8 mouse cellular contexts compared by ENCODE assay signal in genomic region chr10:79983205-79983604, GRCm38 (mm10). TPM values are rescaled to one million over a fixed set of nuclear protein-coding genes. Genes with fewer than 3 reads are reported as not detected.
A peak's percentile ranks its signal among the peaks of the same experiment; 100 is the strongest.
DNase-seq lines count a peak whose midpoint lies in the region; ATAC-seq lines count a peak whose summit lies in the region.

No protein-coding gene starts in this region.

- H3K9me3 ChIP-seq in lung, embryonic 16.5 days (ENCODE audit: control insufficient read depth, low read length) = no peaks in the 10 kb centered on the region
- H3K9me3 ChIP-seq in embryonic facial prominence, embryonic 15.5 days (replicated peaks) = no peaks in the 10 kb centered on the region
- H3K9me3 ChIP-seq in intestine, embryonic 16.5 days (ENCODE audit: control insufficient read depth, low read length) = no peaks in the 10 kb centered on the region
- H3K9me3 ChIP-seq in neural tube, embryonic 15.5 days (replicated peaks) = no peaks in the 10 kb centered on the region

- H3K27me3 ChIP-seq in lung, embryonic 16.5 days (ENCODE audit: control insufficient read depth, insufficient read depth, low read depth, low read length) = no peaks in the 10 kb centered on the region
- H3K27me3 ChIP-seq in embryonic facial prominence, embryonic 15.5 days = no peaks in the 10 kb centered on the region
- no peaks in the 10 kb centered on the region for H3K27me3 ChIP-seq in intestine, embryonic 16.5 days (replicated peaks; ENCODE audit: control insufficient read depth, insufficient read depth, low read length)
- H3K27me3 ChIP-seq in neural tube, embryonic 15.5 days (replicated peaks) = peaks cover 12% of the 10 kb centered on the region

- peaks cover 38% of the 10 kb centered on the region for H3K4me1 ChIP-seq in lung, embryonic 16.5 days (replicated peaks; ENCODE audit: control insufficient read depth, insufficient read depth, low read length)
- H3K4me1 ChIP-seq in embryonic facial prominence, embryonic 15.5 days = peaks cover 58% of the 10 kb centered on the region
- peaks cover 38% of the 10 kb centered on the region for H3K4me1 ChIP-seq in intestine, embryonic 16.5 days (ENCODE audit: control insufficient read depth, insufficient read depth, low read length)
- H3K4me1 ChIP-seq in neural tube, embryonic 15.5 days = peaks cover 58% of the 10 kb centered on the region

- peak overlapping the region; percentile 32; the same call in 1 of the 2 replicates for H3K27ac ChIP-seq in lung, embryonic 16.5 days (ENCODE audit: low read length)
- H3K27ac ChIP-seq in embryonic facial prominence, embryonic 15.5 days (replicated peaks) = peak overlapping the region; percentile 99
- H3K27ac ChIP-seq in intestine, embryonic 16.5 days (ENCODE audit: low read length) = peak overlapping the region; percentile 96; the same call in 1 of the 2 replicates
- H3K27ac ChIP-seq in neural tube, embryonic 15.5 days (replicated peaks) = peak overlapping the region; percentile 98

- WGBS in lung, embryonic 16.5 days = 66% methylated on average over 5 of the region's 5 CpGs
- 71% methylated on average over 5 of the region's 5 CpGs for WGBS in embryonic facial prominence, embryonic 15.5 days
- 71% methylated on average over 5 of the region's 5 CpGs for WGBS in intestine, embryonic 16.5 days
- 77% methylated on average over 5 of the region's 5 CpGs for WGBS in neural tube, embryonic 15.5 days

- no peak for DNase-seq in lung, postnatal 4 days
- no peak for DNase-seq in embryo, embryonic 9.5 days (ENCODE audit: extremely low spot score)
- DNase-seq in T-cell, adult 2 months (ENCODE audit: low spot score) = no peak
- DNase-seq in urinary bladder, postnatal 25 days (ENCODE audit: low spot score) = no peak

- H3K4me2 ChIP-seq in lung, embryonic 16.5 days (ENCODE audit: low read depth, low read length) = peak overlapping the region; percentile 95
- H3K4me2 ChIP-seq in embryonic facial prominence, embryonic 15.5 days (replicated peaks) = peak overlapping the region; percentile 93
- peak overlapping the region; percentile 88 for H3K4me2 ChIP-seq in intestine, embryonic 16.5 days (ENCODE audit: low read depth, low read length)
- H3K4me2 ChIP-seq in neural tube, embryonic 15.5 days = peak overlapping the region; percentile 96

- H3K36me3 ChIP-seq in lung, embryonic 16.5 days (ENCODE audit: control insufficient read depth, insufficient read depth, low read length) = peaks cover 12% of the 10 kb centered on the region
- peaks cover 15% of the 10 kb centered on the region for H3K36me3 ChIP-seq in embryonic facial prominence, embryonic 15.5 days
- peaks cover 15% of the 10 kb centered on the region for H3K36me3 ChIP-seq in intestine, embryonic 16.5 days (ENCODE audit: control insufficient read depth, insufficient read depth, low read length)
- peaks cover 12% of the 10 kb centered on the region for H3K36me3 ChIP-seq in neural tube, embryonic 15.5 days

- H3K4me3 ChIP-seq in lung, embryonic 16.5 days (ENCODE audit: low read length) = peak overlapping the region; percentile 80
- peak overlapping the region; percentile 78 for H3K4me3 ChIP-seq in embryonic facial prominence, embryonic 15.5 days (replicated peaks)
- peak overlapping the region; percentile 86 for H3K4me3 ChIP-seq in intestine, embryonic 16.5 days (ENCODE audit: low read length)
- H3K4me3 ChIP-seq in neural tube, embryonic 15.5 days (replicated peaks) = peak overlapping the region; percentile 61

- peak overlapping the region; percentile 96 for H3K9ac ChIP-seq in lung, embryonic 16.5 days (ENCODE audit: low read length)
- peak overlapping the region; percentile 85 for H3K9ac ChIP-seq in embryonic facial prominence, embryonic 15.5 days
- peak overlapping the region; percentile 92 for H3K9ac ChIP-seq in intestine, embryonic 16.5 days (ENCODE audit: low read depth, low read length)
- peak overlapping the region; percentile 79 for H3K9ac ChIP-seq in neural tube, embryonic 15.5 days (replicated peaks)

- ATAC-seq in lung, embryonic 16.5 days (ENCODE audit: low read depth) = no peak
- no peak for ATAC-seq in embryonic facial prominence, embryonic 15.5 days (ENCODE audit: insufficient number of reproducible peaks, low FRiP score, low TSS enrichment, low read depth)
- ATAC-seq in intestine, embryonic 16.5 days = no peak
- no peak for ATAC-seq in neural tube, embryonic 15.5 days (ENCODE audit: low FRiP score)

RNA-seq across cellular contexts. Expression of gene Tmem259, which starts 0.9 kb away (rescaled TPM):
- polyA plus RNA-seq in lung, embryonic 16.5 days (2015; fragmentation: Nextera tagmentation; extraction: Ambion mirVana) = 7.3 and 9.0 TPM in 2 replicates
- 23.9 and 29.3 TPM in 2 replicates for polyA plus RNA-seq in embryonic facial prominence, embryonic 15.5 days (2015; fragmentation: Nextera tagmentation; extraction: Ambion mirVana)
- polyA plus RNA-seq in intestine, embryonic 16.5 days (2015; fragmentation: Nextera tagmentation; extraction: Ambion mirVana) = 7.0 and 9.7 TPM in 2 replicates
- polyA plus RNA-seq in neural tube, embryonic 15.5 days (2015; fragmentation: Nextera tagmentation; extraction: Ambion mirVana) = 21.3 and 24.7 TPM in 2 replicates

RNA-seq across cellular contexts. Expression of gene Cnn2, which starts 5.2 kb away (rescaled TPM):
- 401 and 405 TPM in 2 replicates for polyA plus RNA-seq in lung, embryonic 16.5 days (2015; fragmentation: Nextera tagmentation; extraction: Ambion mirVana)
- 288 and 296 TPM in 2 replicates for polyA plus RNA-seq in embryonic facial prominence, embryonic 15.5 days (2015; fragmentation: Nextera tagmentation; extraction: Ambion mirVana)
- polyA plus RNA-seq in intestine, embryonic 16.5 days (2015; fragmentation: Nextera tagmentation; extraction: Ambion mirVana) = 226 and 245 TPM in 2 replicates
- 31.6 and 76.4 TPM in 2 replicates for polyA plus RNA-seq in neural tube, embryonic 15.5 days (2015; fragmentation: Nextera tagmentation; extraction: Ambion mirVana)

RNA-seq across cellular contexts. Expression of gene Grin3b, which starts 12.7 kb away (rescaled TPM):
- 0.25 and 0.75 TPM in 2 replicates for polyA plus RNA-seq in lung, embryonic 16.5 days (2015; fragmentation: Nextera tagmentation; extraction: Ambion mirVana)
- 0.63 and 0.77 TPM in 2 replicates for polyA plus RNA-seq in embryonic facial prominence, embryonic 15.5 days (2015; fragmentation: Nextera tagmentation; extraction: Ambion mirVana)
- 0.15 and 0.16 TPM in 2 replicates for polyA plus RNA-seq in intestine, embryonic 16.5 days (2015; fragmentation: Nextera tagmentation; extraction: Ambion mirVana)
- 0.32 and 0.33 TPM in 2 replicates for polyA plus RNA-seq in neural tube, embryonic 15.5 days (2015; fragmentation: Nextera tagmentation; extraction: Ambion mirVana)

RNA-seq across cellular contexts. Expression of gene Abca7, which starts 13.1 kb away (rescaled TPM):
- polyA plus RNA-seq in lung, embryonic 16.5 days (2015; fragmentation: Nextera tagmentation; extraction: Ambion mirVana) = 4.9 and 5.6 TPM in 2 replicates
- 3.7 and 4.0 TPM in 2 replicates for polyA plus RNA-seq in embryonic facial prominence, embryonic 15.5 days (2015; fragmentation: Nextera tagmentation; extraction: Ambion mirVana)
- polyA plus RNA-seq in intestine, embryonic 16.5 days (2015; fragmentation: Nextera tagmentation; extraction: Ambion mirVana) = 3.3 and 3.4 TPM in 2 replicates
- polyA plus RNA-seq in neural tube, embryonic 15.5 days (2015; fragmentation: Nextera tagmentation; extraction: Ambion mirVana) = 5.2 and 5.6 TPM in 2 replicates

RNA-seq across cellular contexts. Expression of gene Wdr18, which starts 23.3 kb away (rescaled TPM):
- polyA plus RNA-seq in lung, embryonic 16.5 days (2015; fragmentation: Nextera tagmentation; extraction: Ambion mirVana) = 76.7 and 83.0 TPM in 2 replicates
- polyA plus RNA-seq in embryonic facial prominence, embryonic 15.5 days (2015; fragmentation: Nextera tagmentation; extraction: Ambion mirVana) = 84.7 and 90.6 TPM in 2 replicates
- 86.2 and 96.6 TPM in 2 replicates for polyA plus RNA-seq in intestine, embryonic 16.5 days (2015; fragmentation: Nextera tagmentation; extraction: Ambion mirVana)
- 94.4 and 104 TPM in 2 replicates for polyA plus RNA-seq in neural tube, embryonic 15.5 days (2015; fragmentation: Nextera tagmentation; extraction: Ambion mirVana)

Comparison
In these comparisons a context has a peak if more than half of its experiments do, and no peak if none do; other contexts are left out.
1. H3K27ac ChIP-seq: peak in every context shown above with its lines; median percentile 99 in embryonic facial prominence, embryonic 15.5 days; 98 in neural tube, embryonic 15.5 days; 96 in intestine, embryonic 16.5 days; 32 in lung, embryonic 16.5 days.